Mouse (Mus musculus) left cerebral cortex, postnatal 4 days (tissue): ENCODE results near the gene 1700025C18Rik. TPM values are rescaled to one million over a fixed set of nuclear protein-coding genes. Genes with fewer than 3 reads are reported as not detected.

Experiments
- DNase-seq: peaks from one replicate; pipeline ENCODE4 v3.0.0-alpha.2; 2022
- intact Hi-C: fragments of 180-260 bp; cut with DNase I; formaldehyde crosslinking; loops from one replicate; pipeline ENCODE4 v1.15.1; 2025
- total RNA-seq, 2 experiments: library from RNA; stranded (reverse); gene quantifications; 2 replicates each; pipeline ENCODE4 v1.2.3; 2021

The 1700025C18Rik gene
- not detected for total RNA-seq

DNA sequence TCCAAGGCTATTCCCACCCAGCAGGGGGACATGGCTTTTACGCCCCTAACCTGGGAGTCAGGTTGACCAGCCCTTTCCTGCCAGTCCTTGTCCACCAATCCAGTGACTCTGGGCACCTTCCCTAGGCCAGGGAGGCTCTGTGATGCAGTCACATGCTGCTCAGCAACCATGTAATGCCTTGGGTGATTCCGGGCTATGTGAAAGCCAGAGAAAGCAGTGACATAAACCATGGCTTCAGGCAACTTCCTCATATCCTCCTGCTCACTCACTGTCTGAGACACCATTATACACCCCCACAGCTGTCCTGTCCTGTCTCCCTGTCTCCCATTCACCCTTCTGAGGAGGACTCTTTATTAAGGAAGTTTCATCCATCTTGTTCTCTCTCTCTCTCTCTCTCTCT, at the start of gene 1700025C18Rik:
Gene 1700025C18Rik (minus strand): TSS at position 101 of the 400 bp plus-strand sequence.
- intact Hi-C loops, result no loop called here
- DNase-seq, result no peak

- DNase-seq, result peak; percentile 44
These were observed 45.5 kb upstream of the 1700025C18Rik start for GRCm38 (mm10) chr2:165136049-165136448.

GRCm38 (mm10) chr2:165133566-165133965, 43.0 kb upstream of the 1700025C18Rik start:
- intact Hi-C loops, result no loop called here
- DNase-seq, result peak; percentile 29

More at GRCm38 (mm10) chr2:165136049-165136448, 45.5 kb upstream of the 1700025C18Rik start:
- intact Hi-C loops, result no loop called here

GRCm38 (mm10) chr2:165131428-165131827, 40.9 kb upstream of the 1700025C18Rik start:
- no peak for DNase-seq

DNA sequence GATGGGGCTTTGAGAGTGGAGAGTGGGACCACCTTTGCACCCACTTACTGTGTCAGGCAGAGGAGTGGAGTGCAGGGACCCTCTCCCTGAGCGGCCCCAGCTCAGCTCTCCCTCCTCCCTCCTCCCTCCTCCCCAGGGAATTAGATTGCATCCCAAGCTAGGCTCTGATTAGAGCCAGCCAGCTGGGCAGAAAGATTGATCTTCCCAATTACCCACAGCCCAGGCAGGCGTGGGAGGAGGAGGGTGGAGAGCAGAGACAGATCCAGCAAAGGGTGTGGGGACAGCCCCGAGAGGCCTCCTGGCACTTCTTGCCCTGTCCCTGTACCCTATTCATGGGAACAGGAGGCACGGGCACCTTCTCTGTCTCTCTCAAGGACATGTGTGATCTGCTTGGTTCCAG, 38.6 kb upstream of the 1700025C18Rik start:
- intact Hi-C loops, result no loop called here
- no peak for DNase-seq

More at GRCm38 (mm10) chr2:165131428-165131827, 40.9 kb upstream of the 1700025C18Rik start:
- intact Hi-C loops, result no loop called here

- no peak for DNase-seq
- intact Hi-C loops, result no loop called here
These were observed 36.5 kb upstream of the 1700025C18Rik start for GRCm38 (mm10) chr2:165126896-165127562.

- peak; percentile 46 for DNase-seq
- intact Hi-C loops, result no loop called here
These were observed 30.8 kb upstream of the 1700025C18Rik start for GRCm38 (mm10) chr2:165121206-165121840.

- intact Hi-C loops, result no loop called here
- DNase-seq, result no peak
These were observed 30.2 kb upstream of the 1700025C18Rik start for GRCm38 (mm10) chr2:165120765-165121164.

DNA sequence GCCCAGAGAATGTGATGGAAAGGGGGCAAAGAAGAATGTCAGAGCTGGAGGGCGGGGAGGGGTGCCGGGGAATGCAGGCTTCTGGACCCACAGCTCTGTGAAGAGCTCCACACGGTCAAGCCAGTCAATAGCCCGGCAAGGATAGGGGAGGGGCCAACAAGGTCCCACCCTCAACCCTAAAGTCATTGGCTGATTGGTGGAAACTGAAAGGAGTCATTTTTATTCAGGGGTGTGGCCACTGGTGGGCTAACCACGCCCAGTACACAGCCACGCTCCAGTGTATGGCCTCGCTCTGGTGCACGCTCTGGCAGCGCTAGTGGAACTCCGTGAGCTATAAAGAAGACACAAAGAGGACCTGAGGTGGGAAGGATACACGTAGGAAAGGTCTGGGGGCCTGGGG, 23.2 kb upstream of the 1700025C18Rik start:
- no peak for DNase-seq
- intact Hi-C loops, result no loop called here

DNA sequence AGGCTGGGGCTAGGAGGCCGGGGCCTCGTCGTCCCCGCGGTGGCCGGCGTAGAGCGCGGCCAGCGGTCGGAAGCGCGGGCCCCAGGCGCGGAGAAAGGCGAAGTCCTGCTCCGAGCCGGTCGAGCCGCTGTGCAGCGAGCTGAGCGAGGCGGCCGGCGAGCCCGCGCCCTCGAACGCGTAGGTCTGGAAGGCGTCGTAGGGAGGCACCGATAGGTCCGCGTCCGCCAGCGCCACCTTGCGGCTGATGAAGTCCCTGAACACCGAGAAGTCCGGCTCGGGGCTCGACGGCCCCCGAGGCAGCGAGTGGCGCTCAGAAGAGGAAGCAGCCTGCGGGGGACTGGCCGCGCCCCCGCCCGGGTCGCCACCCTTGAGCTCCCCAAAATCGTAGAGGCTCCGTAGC, 21.6 kb upstream of the 1700025C18Rik start:
- peak; percentile 92 for DNase-seq
- intact Hi-C loops, result no loop called here

GRCm38 (mm10) chr2:165106585-165106984, 16.0 kb upstream of the 1700025C18Rik start:
- peak; percentile 29 for DNase-seq
- intact Hi-C loops, result no loop called here

- intact Hi-C loops, result no loop called here
- DNase-seq, result no peak
These were observed 15.0 kb upstream of the 1700025C18Rik start for GRCm38 (mm10) chr2:165105513-165106079.

DNA sequence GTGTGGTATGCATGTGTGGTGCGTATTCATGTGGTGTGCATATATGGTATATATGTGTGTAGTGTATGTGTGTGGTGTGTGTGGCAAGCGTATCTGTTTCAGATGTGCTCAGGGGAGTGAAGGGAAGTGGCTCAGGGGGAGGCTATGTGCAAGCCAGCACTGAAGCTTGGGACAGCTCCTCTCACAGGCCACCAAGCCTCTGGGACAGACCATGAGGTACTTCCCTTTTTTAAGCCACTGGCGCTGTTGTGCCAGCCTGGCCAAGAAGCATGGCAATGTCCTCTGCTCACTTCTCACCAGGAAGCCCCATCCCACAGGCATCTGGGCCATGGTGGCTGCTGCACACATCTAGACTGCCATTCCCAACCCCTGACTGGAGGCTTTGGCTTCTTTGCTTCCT, 12.4 kb upstream of the 1700025C18Rik start:
- DNase-seq, result no peak
- intact Hi-C loops, result no loop called here

GRCm38 (mm10) chr2:165100749-165101148, 10.2 kb upstream of the 1700025C18Rik start:
- no peak for DNase-seq
- intact Hi-C loops, result no loop called here

DNA sequence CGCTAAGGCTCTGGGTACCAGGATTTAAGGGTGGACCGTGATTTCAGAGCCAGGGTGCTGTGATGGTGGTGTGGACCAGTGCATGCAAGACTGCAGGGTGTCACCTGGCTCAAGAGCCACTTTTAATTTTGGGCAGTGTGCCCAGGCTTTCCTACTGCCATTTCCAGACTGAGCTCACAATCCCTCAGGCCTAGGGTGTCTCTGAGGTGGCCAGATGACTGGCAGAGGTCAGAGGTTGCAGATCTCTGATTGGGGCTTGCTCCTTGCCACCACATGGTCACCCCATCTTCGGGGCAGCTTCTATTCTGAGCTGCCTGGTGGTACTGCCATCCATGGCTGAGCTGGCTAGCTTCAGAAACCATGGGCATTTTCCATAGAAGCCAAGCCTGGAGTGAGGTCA, 8.3 kb upstream of the 1700025C18Rik start:
- no peak for DNase-seq
- intact Hi-C loops, result no loop called here

DNA sequence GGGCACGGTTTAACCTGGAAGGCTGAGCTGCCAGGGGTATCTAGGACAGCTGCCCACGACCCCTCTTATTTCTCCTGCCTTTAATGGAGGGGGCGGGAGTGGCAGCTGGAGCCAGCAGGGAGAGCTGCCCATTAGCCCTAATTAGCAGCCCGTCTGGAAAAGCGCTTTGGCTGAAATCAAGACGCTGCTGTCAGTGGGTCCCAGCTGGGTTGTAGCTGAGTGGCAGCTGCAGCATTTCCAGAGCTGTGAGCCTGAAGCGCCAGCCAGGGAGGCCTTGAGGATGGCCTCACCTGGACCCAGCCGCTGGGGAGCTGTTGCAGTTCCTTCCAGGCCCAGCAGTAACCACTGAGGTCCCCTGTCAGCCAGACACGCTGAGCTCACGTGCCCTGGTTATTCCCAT, 5.8 kb upstream of the 1700025C18Rik start:
- peak; percentile 79 for DNase-seq
- intact Hi-C loops, result no loop called here

- intact Hi-C loops, result no loop called here
- DNase-seq, result no peak
These were observed 1.8 kb upstream of the 1700025C18Rik start for GRCm38 (mm10) chr2:165092393-165092792.

- intact Hi-C loops, result no loop called here
- DNase-seq, result no peak
These were observed 949 bp upstream of the 1700025C18Rik start for GRCm38 (mm10) chr2:165091433-165091965.

DNA sequence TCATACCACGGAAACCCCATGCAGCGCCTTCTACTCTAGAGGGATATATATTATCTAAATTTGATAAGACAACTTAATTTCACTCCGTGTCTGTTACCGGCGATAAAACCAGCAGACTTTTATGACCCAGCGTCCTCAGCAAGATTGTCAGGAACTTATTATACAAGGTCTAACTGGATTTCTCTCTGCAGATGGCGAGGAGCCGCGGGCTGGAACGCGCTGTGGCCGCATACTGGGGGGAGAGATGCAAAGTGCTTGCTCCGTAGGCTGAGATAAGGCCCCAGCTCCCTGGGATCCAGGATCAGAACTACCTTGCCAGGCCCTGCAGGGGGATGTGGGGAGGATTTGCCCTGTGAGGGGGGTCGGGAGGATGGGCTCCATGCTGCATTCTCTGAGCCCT, 1.1 kb downstream of the 1700025C18Rik start:
- DNase-seq, result no peak
- intact Hi-C loops, result no loop called here

GRCm38 (mm10) chr2:165086634-165087033, 3.9 kb downstream of the 1700025C18Rik start:
- DNase-seq, result no peak
- intact Hi-C loops, result no loop called here

- no peak for DNase-seq
- intact Hi-C loops, result no loop called here
These were observed 9.3 kb downstream of the 1700025C18Rik start for GRCm38 (mm10) chr2:165081257-165081656.

DNA sequence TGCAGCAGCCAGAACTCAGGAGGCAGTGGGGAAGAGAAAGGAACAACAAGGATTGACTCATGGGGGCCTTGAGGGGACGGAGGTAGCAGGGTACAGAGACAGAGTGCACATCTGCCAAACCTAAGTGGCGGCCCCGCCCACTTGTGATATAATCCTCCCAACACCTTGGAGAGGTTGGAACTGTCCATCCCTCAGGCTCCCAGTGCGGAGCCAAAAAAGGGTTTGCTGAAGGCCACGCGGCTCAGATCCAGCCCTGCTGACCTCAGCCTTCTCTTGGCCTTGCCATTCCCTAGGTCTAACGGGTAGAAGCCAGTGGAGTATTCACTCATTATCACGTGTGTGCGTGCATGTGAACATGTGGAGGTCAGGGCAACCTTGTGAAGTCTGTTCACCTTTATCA, 9.9 kb downstream of the 1700025C18Rik start:
- no peak for DNase-seq
- intact Hi-C loops, result no loop called here
